Comparison of ENCODE assay signal across 8 mouse cellular contexts in the genomic region with DNA sequence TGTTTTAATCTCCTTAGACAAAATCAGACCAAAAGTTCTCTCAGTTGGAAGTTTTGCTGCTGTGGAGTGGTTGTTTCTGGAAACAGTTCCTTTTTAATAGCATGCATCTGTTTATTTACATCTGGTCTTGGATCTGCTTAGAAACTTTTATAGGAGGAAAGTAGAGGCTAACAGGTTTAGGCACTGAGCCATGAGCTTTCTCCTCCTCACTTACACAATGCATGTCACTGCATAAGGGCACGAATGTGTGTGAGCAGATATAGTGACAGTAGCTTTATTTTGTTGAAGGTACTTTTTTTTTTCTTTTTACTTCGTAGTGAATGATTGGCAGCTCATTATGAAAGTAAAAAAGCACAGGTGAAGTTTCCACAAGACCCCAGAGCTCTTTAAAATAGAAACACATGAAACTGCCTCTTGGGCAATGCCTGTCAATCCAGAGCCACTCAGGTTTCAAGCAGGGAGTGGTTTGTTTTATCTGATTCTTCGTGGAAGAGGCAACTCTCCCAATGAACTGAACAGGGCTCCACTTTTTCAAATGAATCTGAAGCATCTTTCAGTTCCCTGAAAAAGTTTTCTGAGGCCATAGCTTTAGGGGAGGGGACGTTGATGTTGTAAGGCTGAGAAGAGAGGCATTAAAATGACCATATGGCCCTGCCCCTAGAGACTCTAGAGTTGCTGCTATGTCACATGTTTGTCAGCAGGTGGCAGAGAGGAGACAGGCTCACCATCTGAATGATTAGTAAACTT.
DNase-seq lines count a peak whose midpoint lies in the region; ATAC-seq and TF ChIP-seq lines count a peak whose summit lies in the region.
"Had no signal": no experiment of that assay in that cellular context is flagged by ENCODE, and none has a peak within 500 bp of the region (broad histone marks: within the 10 kb centered on the region; RNA-seq: fewer than 3 reads in every experiment).

No protein-coding gene starts in this region.

- no peak for TF ChIP-seq POLR2A in liver, adult 2 months (IDR thresholded peaks at IDR 0.05; ENCODE audit: extremely low read depth, insufficient read depth, low read length)

- no peaks in the 10 kb centered on the region for H3K9me3 ChIP-seq in hindbrain, embryonic 12.5 days (replicated peaks)
- H3K9me3 ChIP-seq in liver, postnatal 0 days (ENCODE audit: low read length) = no peaks in the 10 kb centered on the region
- no peaks in the 10 kb centered on the region for H3K9me3 ChIP-seq in stomach, postnatal 0 days (ENCODE audit: control insufficient read depth, low read length)

- no peaks in the 10 kb centered on the region for H3K79me2 ChIP-seq in liver, adult 2 months (ENCODE audit: control insufficient read depth, insufficient read depth, low read length)

- H3K27me3 ChIP-seq in liver, adult 2 months (ENCODE audit: control insufficient read depth, insufficient read depth, low read length) = no peaks in the 10 kb centered on the region
- H3K27me3 ChIP-seq in hindbrain, embryonic 12.5 days = no peaks in the 10 kb centered on the region
- no peaks in the 10 kb centered on the region for H3K27me3 ChIP-seq in liver, postnatal 0 days (ENCODE audit: insufficient read depth, low read length)
- H3K27me3 ChIP-seq in stomach, postnatal 0 days (ENCODE audit: control insufficient read depth, insufficient read depth, low read length) = no peaks in the 10 kb centered on the region

- peak; percentile 64 for ATAC-seq in hindbrain, embryonic 12.5 days (ENCODE audit: low FRiP score)
- peak; percentile 76 for ATAC-seq in liver, postnatal 0 days
- peak; percentile 67; the same call in 1 of the 2 replicates for ATAC-seq in stomach, postnatal 0 days (ENCODE audit: low FRiP score, low TSS enrichment)

- H3K4me1 ChIP-seq in liver, adult 2 months (ENCODE audit: control insufficient read depth, insufficient read depth, low read length) = peaks cover 7% of the 10 kb centered on the region
- H3K4me1 ChIP-seq in hindbrain, embryonic 12.5 days = no peaks in the 10 kb centered on the region
- 0 out of 2 replicates have a peak, but pooled peaks cover 4% of the 10 kb centered on the region for H3K4me1 ChIP-seq in liver, postnatal 0 days (ENCODE audit: insufficient read depth)
- no peaks in the 10 kb centered on the region for H3K4me1 ChIP-seq in stomach, postnatal 0 days (replicated peaks; ENCODE audit: control insufficient read depth, insufficient read depth)

- no peak overlapping the region for H3K9ac ChIP-seq in liver, adult 2 months (ENCODE audit: low read depth, low read length)
- H3K9ac ChIP-seq in hindbrain, embryonic 12.5 days = no peak overlapping the region
- H3K9ac ChIP-seq in liver, postnatal 0 days (replicated peaks) = no peak overlapping the region
- H3K9ac ChIP-seq in stomach, postnatal 0 days (ENCODE audit: low read length) = no peak overlapping the region

- peak; percentile 54 for DNase-seq in liver, adult 2 months (ENCODE audit: extremely low read depth, low read depth, low spot score)
- DNase-seq in liver = no peak
- DNase-seq in adipocyte (ENCODE audit: low spot score) = peak; percentile 45
- DNase-seq in liver, postnatal 0 days = no peak
- DNase-seq in stomach, postnatal 0 days (ENCODE audit: low spot score) = no peak
- DNase-seq in T-cell, adult 2 months (ENCODE audit: low spot score) = no peak

- no peak overlapping the region for H3K4me3 ChIP-seq in liver, adult 2 months (ENCODE audit: insufficient read depth, low read depth, low read length)
- H3K4me3 ChIP-seq in hindbrain, embryonic 12.5 days = no peak overlapping the region
- no peak overlapping the region for H3K4me3 ChIP-seq in liver, postnatal 0 days (ENCODE audit: low read depth, low read length)
- no peak overlapping the region for H3K4me3 ChIP-seq in stomach, postnatal 0 days (ENCODE audit: low read depth, low read length)
- H3K4me3 ChIP-seq: erythroblast, embryonic 14.5 days had no signal

- no peak for TF ChIP-seq EP300 in liver, postnatal 0 days (IDR thresholded peaks at IDR 0.05; ENCODE audit: low read depth)
- TF ChIP-seq EP300 in stomach, postnatal 0 days (optimal IDR thresholded peaks at IDR 0.05) = no peak

- peak; percentile 62 for TF ChIP-seq CTCF in liver, adult 2 months (IDR thresholded peaks at IDR 0.05; ENCODE audit: low read depth, low read length)
- peak; percentile 74 for TF ChIP-seq CTCF in liver, postnatal 0 days (IDR thresholded peaks at IDR 0.05; ENCODE audit: low read depth)
- peak; percentile 79 for TF ChIP-seq CTCF in stomach, postnatal 0 days (IDR thresholded peaks at IDR 0.05; ENCODE audit: low read depth)

- H3K27ac ChIP-seq in liver, adult 2 months (replicated peaks; ENCODE audit: insufficient read depth, low read depth, low read length) = no peak overlapping the region; the same call in 1 of the 2 replicates
- no peak overlapping the region for H3K27ac ChIP-seq in hindbrain, embryonic 12.5 days
- H3K27ac ChIP-seq in liver, postnatal 0 days (ENCODE audit: low read depth) = no peak overlapping the region
- H3K27ac ChIP-seq in stomach, postnatal 0 days (replicated peaks) = no peak overlapping the region

- H3K36me3 ChIP-seq in liver, adult 2 months (ENCODE audit: control insufficient read depth, insufficient read depth, low read length) = no peaks in the 10 kb centered on the region
- H3K36me3 ChIP-seq in hindbrain, embryonic 12.5 days = no peaks in the 10 kb centered on the region
- H3K36me3 ChIP-seq in liver, postnatal 0 days (replicated peaks; ENCODE audit: insufficient read depth, low read length) = no peaks in the 10 kb centered on the region
- H3K36me3 ChIP-seq in stomach, postnatal 0 days (ENCODE audit: control insufficient read depth, insufficient read depth, low read length) = no peaks in the 10 kb centered on the region

- H3K4me2 ChIP-seq in hindbrain, embryonic 12.5 days (replicated peaks) = no peak overlapping the region
- H3K4me2 ChIP-seq in liver, postnatal 0 days (ENCODE audit: low read depth, low read length) = 0 out of 2 replicates have a peak overlapping the region, but pooled peaks have one; percentile 30
- no peak overlapping the region for H3K4me2 ChIP-seq in stomach, postnatal 0 days (replicated peaks; ENCODE audit: low read depth)

- 14% methylated on average over 4 of the region's 4 CpGs for WGBS in liver, adult 2 months
- WGBS in hindbrain, embryonic 12.5 days = 48% methylated on average over 4 of the region's 4 CpGs
- WGBS in liver, postnatal 0 days (ENCODE audit: insufficient replicate concordance) = 25% methylated on average over 4 of the region's 4 CpGs
- WGBS in stomach, postnatal 0 days = 28% methylated on average over 4 of the region's 4 CpGs

Comparison
In these comparisons a context has a peak if more than half of its experiments do, and no peak if none do; other contexts are left out.
1. DNase-seq: peak in liver, adult 2 months (single experiment) and adipocyte (single experiment); none in liver (single experiment), liver, postnatal 0 days (single experiment), stomach, postnatal 0 days (single experiment) and T-cell, adult 2 months (single experiment).
2. Peak in every context shown above with its lines, with median percentiles within 50 percentile points of each other: CTCF ChIP-seq and ATAC-seq.